Mouse (Mus musculus): ENCODE measurements around the gene Rap2b. TPM values are rescaled to one million over a fixed set of nuclear protein-coding genes. Genes with fewer than 3 reads are reported as not detected.

The Rap2b gene
- total RNA-seq (2014; rRNA removed) (9.9 and 10.0 TPM in 2 replicates), polyA plus RNA-seq (2015; fragmentation: Nextera tagmentation; extraction: Ambion mirVana) (14.8 and 15.8 TPM in 2 replicates)

- Histone ChIP-seq H3K4me2 (ENCODE audit: low read depth, low read length) (no peak within 1 kb of the TSS; the same call in 1 of the 2 replicates), H3K4me3 (ENCODE audit: low read length) (no peak within 1 kb of the TSS), H3K9me3 (ENCODE audit: low read length) (no peaks in the 10 kb centered on the region), H3K9ac (replicated peaks; ENCODE audit: low read length) (no peak within 1 kb of the TSS), H3K27ac (no peak within 1 kb of the TSS), H3K36me3 (ENCODE audit: insufficient read depth, low read length) (no peaks in the 10 kb centered on the region), H3K27me3 (ENCODE audit: insufficient read depth, low read length) (no peaks in the 10 kb centered on the region), H3K4me1 (ENCODE audit: insufficient read depth, low read length) (no peaks in the 10 kb centered on the region; the same call in 1 of the 2 replicates)
- 88% methylated on average over 1 of the region's 1 CpGs for WGBS
- no peak for DNase-seq (ENCODE audit: low spot score)
- no peak for ATAC-seq
- no peak for TF ChIP-seq CTCF (IDR thresholded peaks at IDR 0.05; ENCODE audit: low read depth)
Measured at GRCm38 (mm10) chr3:61361338-61361737, at the start of gene Rap2b. Rap2b (plus strand) TSS chr3:61361638.

GRCm38 (mm10) chr3:61315002-61315401 is 46.4 kb upstream of the Rap2b start:
- Histone ChIP-seq H3K4me2 (ENCODE audit: low read depth, low read length) (no peak overlapping the region), H3K9me3 (ENCODE audit: low read length) (no peaks in the 10 kb centered on the region), H3K36me3 (ENCODE audit: insufficient read depth, low read length) (no peaks in the 10 kb centered on the region), H3K27ac (no peak overlapping the region), H3K4me1 (ENCODE audit: insufficient read depth, low read length) (no peaks in the 10 kb centered on the region), H3K27me3 (ENCODE audit: insufficient read depth, low read length) (no peaks in the 10 kb centered on the region), H3K4me3 (ENCODE audit: low read length) (no peak overlapping the region), H3K9ac (replicated peaks; ENCODE audit: low read length) (no peak overlapping the region)
- DNase-seq (ENCODE audit: low spot score) (no peak), ATAC-seq (no peak)
- 79% methylated on average over 2 of the region's 2 CpGs for WGBS
- TF ChIP-seq CTCF (IDR thresholded peaks at IDR 0.05; ENCODE audit: low read depth): no peak

- 69% methylated on average over 2 of the region's 2 CpGs for WGBS
- TF ChIP-seq CTCF (IDR thresholded peaks at IDR 0.05; ENCODE audit: low read depth): no peak
- no peaks in the 10 kb centered on the region for H3K4me1 ChIP-seq (ENCODE audit: insufficient read depth, low read length)
- H3K27ac ChIP-seq: no peak overlapping the region
- H3K4me2 ChIP-seq (ENCODE audit: low read depth, low read length): no peak overlapping the region
- H3K9ac ChIP-seq (replicated peaks; ENCODE audit: low read length): no peak overlapping the region
- ATAC-seq: no peak
- H3K9me3 ChIP-seq (ENCODE audit: low read length): no peaks in the 10 kb centered on the region
- no peaks in the 10 kb centered on the region for H3K27me3 ChIP-seq (ENCODE audit: insufficient read depth, low read length)
- H3K4me3 ChIP-seq (ENCODE audit: low read length): no peak overlapping the region
- no peak for DNase-seq (ENCODE audit: low spot score)
- H3K36me3 ChIP-seq (ENCODE audit: insufficient read depth, low read length): no peaks in the 10 kb centered on the region
Measured at GRCm38 (mm10) chr3:61320031-61320430, 41.4 kb upstream of the Rap2b start.

- 70% methylated on average over 6 of the region's 6 CpGs for whole genome bisulfite sequencing
- Histone ChIP-seq H3K36me3 (ENCODE audit: insufficient read depth, low read length) (no peaks in the 10 kb centered on the region), H3K27me3 (ENCODE audit: insufficient read depth, low read length) (no peaks in the 10 kb centered on the region), H3K4me1 (ENCODE audit: insufficient read depth, low read length) (no peaks in the 10 kb centered on the region), H3K4me2 (ENCODE audit: low read depth, low read length) (no peak overlapping the region), H3K9ac (replicated peaks; ENCODE audit: low read length) (no peak overlapping the region), H3K27ac (no peak overlapping the region), H3K4me3 (ENCODE audit: low read length) (no peak overlapping the region), H3K9me3 (ENCODE audit: low read length) (no peaks in the 10 kb centered on the region)
- ATAC-seq (no peak), DNase-seq (ENCODE audit: low spot score) (peak; percentile 3)
- TF ChIP-seq CTCF (IDR thresholded peaks at IDR 0.05; ENCODE audit: low read depth): no peak
Measured at GRCm38 (mm10) chr3:61321632-61322031, 39.8 kb upstream of the Rap2b start.

- Histone ChIP-seq H3K4me3 (ENCODE audit: low read length) (no peak overlapping the region), H3K27ac (no peak overlapping the region), H3K27me3 (ENCODE audit: insufficient read depth, low read length) (no peaks in the 10 kb centered on the region), H3K36me3 (ENCODE audit: insufficient read depth, low read length) (no peaks in the 10 kb centered on the region), H3K4me1 (ENCODE audit: insufficient read depth, low read length) (no peaks in the 10 kb centered on the region), H3K9me3 (ENCODE audit: low read length) (no peaks in the 10 kb centered on the region), H3K4me2 (ENCODE audit: low read depth, low read length) (no peak overlapping the region), H3K9ac (replicated peaks; ENCODE audit: low read length) (no peak overlapping the region)
- no peak for TF ChIP-seq CTCF (IDR thresholded peaks at IDR 0.05; ENCODE audit: low read depth)
- no peak for DNase-seq (ENCODE audit: low spot score)
- WGBS: 58% methylated on average over 2 of the region's 2 CpGs
- ATAC-seq: no peak
Measured at GRCm38 (mm10) chr3:61336205-61336604, 25.2 kb upstream of the Rap2b start.

- no peaks in the 10 kb centered on the region for H3K4me1 ChIP-seq (ENCODE audit: insufficient read depth, low read length)
- ATAC-seq (no peak), DNase-seq (ENCODE audit: low spot score) (no peak)
- no peak overlapping the region for H3K27ac ChIP-seq
- H3K27me3 ChIP-seq (ENCODE audit: insufficient read depth, low read length): no peaks in the 10 kb centered on the region
- H3K4me2 ChIP-seq (ENCODE audit: low read depth, low read length): no peak overlapping the region
- no peak overlapping the region for H3K4me3 ChIP-seq (ENCODE audit: low read length)
- H3K9ac ChIP-seq (replicated peaks; ENCODE audit: low read length): no peak overlapping the region
- H3K36me3 ChIP-seq (ENCODE audit: insufficient read depth, low read length): no peaks in the 10 kb centered on the region
- WGBS: 88% methylated on average over 3 of the region's 3 CpGs
- H3K9me3 ChIP-seq (ENCODE audit: low read length): no peaks in the 10 kb centered on the region
- TF ChIP-seq CTCF (IDR thresholded peaks at IDR 0.05; ENCODE audit: low read depth): no peak
Measured at GRCm38 (mm10) chr3:61337230-61337629, 24.2 kb upstream of the Rap2b start.

- ATAC-seq (0 out of 2 replicates have a peak, but pooled peaks have one; percentile 53), DNase-seq (ENCODE audit: low spot score) (peak; percentile 58)
- TF ChIP-seq CTCF (IDR thresholded peaks at IDR 0.05; ENCODE audit: low read depth): no peak
- 32% methylated on average over 5 of the region's 5 CpGs for WGBS
- H3K4me3 ChIP-seq (ENCODE audit: low read length): no peak overlapping the region
- H3K9ac ChIP-seq (replicated peaks; ENCODE audit: low read length): no peak overlapping the region
- no peak overlapping the region for H3K4me2 ChIP-seq (ENCODE audit: low read depth, low read length)
- no peaks in the 10 kb centered on the region for H3K36me3 ChIP-seq (ENCODE audit: insufficient read depth, low read length)
- H3K27me3 ChIP-seq (ENCODE audit: insufficient read depth, low read length): no peaks in the 10 kb centered on the region
- no peaks in the 10 kb centered on the region for H3K9me3 ChIP-seq (ENCODE audit: low read length)
- H3K4me1 ChIP-seq (ENCODE audit: insufficient read depth, low read length): no peaks in the 10 kb centered on the region
- H3K27ac ChIP-seq: no peak overlapping the region
Measured at GRCm38 (mm10) chr3:61340321-61340720, 21.1 kb upstream of the Rap2b start.

Data from hindbrain, postnatal 0 days (tissue).